ENCODE assay signal across 8 mouse cellular contexts in genomic region chr10:40683092-40683867, GRCm38 (mm10). TPM values are rescaled to one million over a fixed set of nuclear protein-coding genes. Genes with fewer than 3 reads are reported as not detected.
DNase-seq lines count a peak whose midpoint lies in the region; ATAC-seq and TF ChIP-seq lines count a peak whose summit lies in the region.

TSS of gene Mettl24 (plus strand) at chr10:40683282.

- ATAC-seq in heart, embryonic 11.5 days (replicated peaks; ENCODE audit: insufficient number of reproducible peaks, low FRiP score, low TSS enrichment): peak; percentile 85
- peak; percentile 75 for ATAC-seq in limb, embryonic 15.5 days (ENCODE audit: insufficient number of reproducible peaks, low FRiP score, low TSS enrichment, low read depth)

- peak within 1 kb of the TSS; percentile 89 for H3K9ac ChIP-seq in heart, embryonic 11.5 days (ENCODE audit: low read depth, low read length)
- H3K9ac ChIP-seq in limb, embryonic 15.5 days: peak within 1 kb of the TSS; percentile 56

- no peaks in the 10 kb centered on the region for H3K79me2 ChIP-seq in C2C12 (ENCODE audit: control insufficient read depth, insufficient read depth)
- no peaks in the 10 kb centered on the region for H3K79me2 ChIP-seq in myocyte (ENCODE audit: control insufficient read depth, insufficient read depth)

- no peaks in the 10 kb centered on the region for H3K4me1 ChIP-seq in bone marrow macrophage, adult 2 months (ENCODE audit: control insufficient read depth, insufficient read depth, low read length)
- H3K4me1 ChIP-seq in heart, embryonic 11.5 days (ENCODE audit: control insufficient read depth, insufficient read depth, low read length): peaks cover 3% of the 10 kb centered on the region; the same call in 1 of the 2 replicates
- peaks cover 5% of the 10 kb centered on the region for H3K4me1 ChIP-seq in limb, embryonic 15.5 days

- no peaks in the 10 kb centered on the region for H3K79me3 ChIP-seq in C2C12 (ENCODE audit: low read depth)

- no peaks in the 10 kb centered on the region for H3K9me3 ChIP-seq in heart, embryonic 11.5 days (replicated peaks; ENCODE audit: control insufficient read depth, low read length)
- no peaks in the 10 kb centered on the region for H3K9me3 ChIP-seq in limb, embryonic 15.5 days

- H3K27ac ChIP-seq in bone marrow macrophage, adult 2 months (ENCODE audit: insufficient read depth, low read depth, low read length): no peak within 1 kb of the TSS
- H3K27ac ChIP-seq in heart, embryonic 11.5 days (ENCODE audit: low read depth, low read length): peak within 1 kb of the TSS; percentile 25; the same call in 1 of the 2 replicates
- 0 out of 2 replicates have a peak within 1 kb of the TSS, but pooled peaks have one; percentile 38 for H3K27ac ChIP-seq in limb, embryonic 15.5 days

- under 1% methylated on average over 47 of the region's 50 CpGs for WGBS in heart, embryonic 11.5 days (ENCODE audit: insufficient replicate concordance)
- under 1% methylated on average over 45 of the region's 50 CpGs for WGBS in limb, embryonic 15.5 days

- peak; percentile 54 for TF ChIP-seq CTCF in C2C12 (IDR thresholded peaks at IDR 0.05; ENCODE audit: control insufficient read depth, insufficient read depth, insufficient read length)
- TF ChIP-seq CTCF in bone marrow macrophage, adult 2 months (IDR thresholded peaks at IDR 0.05; ENCODE audit: low read depth, low read length): no peak

- no peak for TF ChIP-seq POLR2A in bone marrow macrophage, adult 2 months (IDR thresholded peaks at IDR 0.05; ENCODE audit: borderline replicate concordance, low read depth, low read length)
- peak; percentile 45 for TF ChIP-seq POLR2A in myocyte (IDR thresholded peaks at IDR 0.05; ENCODE audit: insufficient read length, low read depth)

- peak; percentile 51 for DNase-seq in fibroblast of lung, adult 2 months (ENCODE audit: low read depth)
- peak; percentile 89 for DNase-seq in kidney, adult 9 months
- peak; percentile 86 for DNase-seq in testis, postnatal 10 days (ENCODE audit: low spot score)

- H3K27me3 ChIP-seq in C2C12 (ENCODE audit: control insufficient read depth, insufficient read depth, insufficient read length) (no peaks in the 10 kb centered on the region), myocyte (ENCODE audit: control insufficient read depth, insufficient read depth, insufficient read length) (no peaks in the 10 kb centered on the region)
- no peaks in the 10 kb centered on the region for H3K27me3 ChIP-seq in heart, embryonic 11.5 days (ENCODE audit: control insufficient read depth, insufficient read depth, low read length)
- peaks cover 5% of the 10 kb centered on the region; the same call in 1 of the 2 replicates for H3K27me3 ChIP-seq in limb, embryonic 15.5 days

- H3K36me3 ChIP-seq in C2C12 (ENCODE audit: control insufficient read depth, insufficient read depth): no peaks in the 10 kb centered on the region
- no peaks in the 10 kb centered on the region for H3K36me3 ChIP-seq in heart, embryonic 11.5 days (ENCODE audit: control insufficient read depth, insufficient read depth, low read length)
- no peaks in the 10 kb centered on the region for H3K36me3 ChIP-seq in limb, embryonic 15.5 days
- H3K36me3 ChIP-seq in myocyte (ENCODE audit: control insufficient read depth, insufficient read depth): no peaks in the 10 kb centered on the region

- no peak within 1 kb of the TSS for H3K4me3 ChIP-seq in C2C12 (ENCODE audit: insufficient read depth, poor library complexity, severe bottlenecking)
- peak within 1 kb of the TSS; percentile 18; the same call in 1 of the 2 replicates for H3K4me3 ChIP-seq in bone marrow macrophage, adult 2 months (ENCODE audit: insufficient read depth, low read length)
- peak within 1 kb of the TSS; percentile 62 for H3K4me3 ChIP-seq in heart, embryonic 11.5 days (ENCODE audit: low read depth, low read length)
- H3K4me3 ChIP-seq in limb, embryonic 15.5 days: peak within 1 kb of the TSS; percentile 59
- H3K4me3 ChIP-seq in myocyte: no peak within 1 kb of the TSS

- H3ac ChIP-seq in C2C12 (ENCODE audit: control insufficient read depth, insufficient read length, low read depth): peak within 1 kb of the TSS; percentile 68
- H3ac ChIP-seq in myocyte (ENCODE audit: control insufficient read depth, insufficient read length): peak within 1 kb of the TSS; percentile 15

- peak within 1 kb of the TSS; percentile 94 for H3K4me2 ChIP-seq in heart, embryonic 11.5 days
- H3K4me2 ChIP-seq in limb, embryonic 15.5 days: peak within 1 kb of the TSS; percentile 97
- peak within 1 kb of the TSS; percentile 58 for H3K4me2 ChIP-seq in myocyte (ENCODE audit: low read depth)

TF ChIP-seq in C2C12, 6 proteins besides CTCF, POLR2A, EP300 and RAD21:
- TF ChIP-seq MYOD1 (IDR thresholded peaks at IDR 0.05; ENCODE audit: control insufficient read depth, insufficient read length, low read depth) (no peak), USF1 (IDR thresholded peaks at IDR 0.05; ENCODE audit: low read depth) (no peak)
TF ChIP-seq in C2C12: peak in this region for 0.

TF ChIP-seq in myocyte, 11 proteins besides CTCF, POLR2A, EP300 and RAD21:
- TF ChIP-seq TCF3 (IDR thresholded peaks at IDR 0.05; ENCODE audit: insufficient read length, low read depth) (no peak), MYOD1 (IDR thresholded peaks at IDR 0.05; ENCODE audit: control insufficient read depth in 1 of 3, insufficient read length in 2 of 3, low read depth in 2 of 3) (peak in 1 of 3 experiments; percentile 8), E2F4 (IDR thresholded peaks at IDR 0.05; ENCODE audit: insufficient read depth) (no peak), MAX (IDR thresholded peaks at IDR 0.05; ENCODE audit: low read depth) (no peak)

RNA-seq across cellular contexts. Expression of gene Mettl24, which starts in this region (rescaled TPM):
- polyA plus RNA-seq in C2C12 (2012; fragmentation: generic; extraction: Trizol) (0.76 TPM), myocyte (2012; fragmentation: generic; extraction: Trizol) (0.34 TPM)
- not detected in 2 replicates for polyA plus RNA-seq in bone marrow macrophage, adult 2 months (2012; ENCODE audit: insufficient read depth, insufficient read length, missing spikeins)
- polyA plus RNA-seq in heart, embryonic 11.5 days (2014; fragmentation: Nextera tagmentation; extraction: Ambion mirVana): 2.0 and 2.5 TPM in 2 replicates
- polyA plus RNA-seq in limb, embryonic 15.5 days (2015; fragmentation: Nextera tagmentation; extraction: Ambion mirVana): 2.2 and 2.9 TPM in 2 replicates

Comparison
In these comparisons a context has a peak if more than half of its experiments do, and no peak if none do; other contexts are left out.
1. H3K4me3 ChIP-seq: peak in bone marrow macrophage, adult 2 months (single experiment), heart, embryonic 11.5 days (single experiment) and limb, embryonic 15.5 days (single experiment); none in C2C12 (single experiment) and myocyte (single experiment).
2. Peak in every context shown above with its lines, with median percentiles within 50 percentile points of each other: DNase-seq and H3K4me2 ChIP-seq.